Mouse (Mus musculus): ENCODE measurements at regions not wholly inside any gene's neighbourhood (a gene's known extent, or its start where the extent isn't known, plus 50 kb on each side); places are given as distances from the start of the nearest gene placed in this dataset.

GRCm38 (mm10) chr10:37449894-37450293 is 311.2 kb upstream of the Marcks start:
- TF ChIP-seq CTCF (IDR thresholded peaks at IDR 0.05; ENCODE audit: low read depth) (no peak), EP300 (IDR thresholded peaks at IDR 0.05; ENCODE audit: low read depth) (no peak)
